Mouse (Mus musculus): Measurements from ENCODE around the gene Ctnnal1.

DNA sequence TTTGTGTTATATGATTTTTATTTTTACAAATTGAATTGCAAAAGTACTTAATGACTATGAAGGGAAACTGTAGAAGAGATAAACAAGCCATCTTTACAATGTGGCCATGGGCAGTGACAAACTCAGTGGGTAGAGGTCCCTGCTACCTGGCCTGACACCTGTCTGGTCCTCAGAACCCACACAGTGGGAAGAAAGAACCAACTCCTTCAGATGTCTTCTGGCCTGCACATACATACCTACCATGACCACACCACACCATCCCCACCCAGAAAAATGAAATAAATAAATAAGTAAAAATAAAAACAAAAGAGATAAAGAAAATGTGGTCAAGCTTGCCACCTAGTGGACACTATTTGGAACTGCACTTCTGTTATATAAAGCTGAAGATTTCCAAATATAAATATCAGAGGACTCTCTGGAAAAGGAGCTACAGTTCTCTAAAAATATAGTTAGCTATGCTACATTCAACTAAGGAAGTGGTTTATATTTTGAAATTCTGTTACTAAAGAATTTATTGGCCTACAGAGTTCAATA, 44.9 kb downstream of the Ctnnal1 start:
- TF ChIP-seq CTCF (IDR thresholded peaks at IDR 0.05; ENCODE audit: extremely low read depth, insufficient read depth, insufficient read length, insufficient replicate concordance) (no peak), POLR2A (IDR thresholded peaks at IDR 0.05; ENCODE audit: low read depth, low read length) (no peak)
